Comparison of ENCODE assay signal across 8 mouse cellular contexts in genomic region chr8:105965905-105966341, GRCm38 (mm10). TPM values are rescaled to one million over a fixed set of nuclear protein-coding genes. Genes with fewer than 3 reads are reported as not detected.
A peak's percentile ranks its signal among the peaks of the same experiment; 100 is the strongest.
DNase-seq lines count a peak whose midpoint lies in the region; ATAC-seq and TF ChIP-seq lines count a peak whose summit lies in the region.

TSS of gene Slc12a4 (minus strand) at chr8:105966097.

- H3K27ac ChIP-seq in MEL (ENCODE audit: control insufficient read depth, low read depth, low read length) = peak within 1 kb of the TSS; percentile 96
- H3K27ac ChIP-seq in gastrocnemius, adult 2 months = peak within 1 kb of the TSS; percentile 93
- H3K27ac ChIP-seq in hindbrain, embryonic 15.5 days (replicated peaks) = peak within 1 kb of the TSS; percentile 50

- WGBS in hindbrain, embryonic 15.5 days = under 1% methylated on average over 44 of the region's 47 CpGs

- H3K4me3 ChIP-seq in MEL (ENCODE audit: control insufficient read depth in 1 of 2, insufficient read depth in 1 of 2, low read depth in 2 of 2, low read length in 2 of 2) = peak within 1 kb of the TSS; percentile 90
- peak within 1 kb of the TSS; percentile 84 for H3K4me3 ChIP-seq in gastrocnemius, adult 2 months
- peak within 1 kb of the TSS; percentile 42 for H3K4me3 ChIP-seq in hindbrain, embryonic 15.5 days

- TF ChIP-seq RAD21 in MEL (IDR thresholded peaks at IDR 0.05; ENCODE audit: low read depth, low read length) = no peak

- peak; percentile 70 for ATAC-seq in hindbrain, embryonic 15.5 days (ENCODE audit: low FRiP score, low read depth)

- peak within 1 kb of the TSS; percentile 55 for H3K4me2 ChIP-seq in hindbrain, embryonic 15.5 days

- peaks cover 0 to 8% of the 10 kb centered on the region in 2 experiments; a peak in 2 of 4 replicates for H3K36me3 ChIP-seq in MEL (ENCODE audit: control insufficient read depth in 1 of 2, insufficient read depth in 2 of 2, low read length in 2 of 2)
- no peaks in the 10 kb centered on the region for H3K36me3 ChIP-seq in hindbrain, embryonic 15.5 days

- peaks cover 20% of the 10 kb centered on the region for H3K79me2 ChIP-seq in MEL (ENCODE audit: control insufficient read depth, insufficient read depth, low read length, poor library complexity)

- H3K4me1 ChIP-seq in MEL (ENCODE audit: control insufficient read depth in 1 of 2, insufficient read depth in 2 of 2, low read length in 2 of 2) = peaks cover 5 to 29% of the 10 kb centered on the region in 2 experiments; a peak in 3 of 4 replicates
- H3K4me1 ChIP-seq in hindbrain, embryonic 15.5 days (replicated peaks) = peaks cover 8% of the 10 kb centered on the region

- intact Hi-C loops in gastrocnemius, adult 2 months (cut with DNase I) = no loop called here
- intact Hi-C loops in left cerebral cortex, postnatal 36 days (cut with DNase I) = loop anchor here (2.0 kb wide), 1 partner anchor 27 kb away; the partner anchor contains the start of gene Psmb10

- DNase-seq in MEL (ENCODE audit: low read depth, low spot score) = peak; percentile 89
- DNase-seq in brain, embryonic 14.5 days (ENCODE audit: low read depth) = peak; percentile 77
- peak; percentile 90 for DNase-seq in gastrocnemius, adult 2 months
- no peak for DNase-seq in left cerebral cortex, postnatal 36 days (ENCODE audit: low spot score in 2 of 2)
- peak; percentile 86 for DNase-seq in mesoderm, embryonic 11.5 days (ENCODE audit: low read depth, low spot score)
- peak; percentile 59 for DNase-seq in spleen, adult 12 weeks (ENCODE audit: low spot score)
- DNase-seq in cerebellum, adult 11-12 months = no peak

- TF ChIP-seq POLR2A in MEL (IDR thresholded peaks at IDR 0.05; ENCODE audit: control insufficient read depth in 1 of 2, insufficient read depth in 1 of 2, low read depth in 1 of 2, low read length in 2 of 2, poor library complexity in 1 of 2) = peak; percentile 83 to 93
- peak; percentile 73 for TF ChIP-seq POLR2A in brain, embryonic 14.5 days (IDR thresholded peaks at IDR 0.05; ENCODE audit: borderline replicate concordance, extremely low read depth, insufficient read depth, insufficient read length, poor library complexity, severe bottlenecking)

- no peaks in the 10 kb centered on the region for H3K27me3 ChIP-seq in MEL (ENCODE audit: control insufficient read depth in 1 of 2, insufficient read depth in 2 of 2, low read length in 2 of 2)
- H3K27me3 ChIP-seq in hindbrain, embryonic 15.5 days = peaks cover 27% of the 10 kb centered on the region

- no peak for TF ChIP-seq EP300 in MEL (IDR thresholded peaks at IDR 0.05; ENCODE audit: low read depth in 1 of 2, low read length in 2 of 2)

- H3K9ac ChIP-seq in MEL (ENCODE audit: control insufficient read depth, low read depth, low read length, poor library complexity, severe bottlenecking) = peak within 1 kb of the TSS; percentile 93
- peak within 1 kb of the TSS; percentile 12; the same call in 1 of the 2 replicates for H3K9ac ChIP-seq in hindbrain, embryonic 15.5 days

- H3K9me3 ChIP-seq in MEL (replicated peaks; ENCODE audit: insufficient read depth, low read length) = no peaks in the 10 kb centered on the region
- no peaks in the 10 kb centered on the region for H3K9me3 ChIP-seq in hindbrain, embryonic 15.5 days

- no peak for TF ChIP-seq CTCF in MEL (IDR thresholded peaks at IDR 0.05 in 2 of 3, conservative IDR thresholded peaks at IDR 0.05 in 1 of 3; ENCODE audit: control insufficient read depth in 1 of 3, insufficient read depth in 1 of 3, low read depth in 2 of 3, low read length in 3 of 3, poor library complexity in 1 of 3, severe bottlenecking in 1 of 3)
- no peak for TF ChIP-seq CTCF in brain, embryonic 14.5 days (IDR thresholded peaks at IDR 0.05; ENCODE audit: borderline replicate concordance, extremely low read depth, insufficient read depth, insufficient read length)
- no peak for TF ChIP-seq CTCF in gastrocnemius, adult 2 months (IDR thresholded peaks at IDR 0.05)

TF ChIP-seq in MEL, 35 proteins besides CTCF, POLR2A, EP300 and RAD21:
- TF ChIP-seq MAFK (IDR thresholded peaks at IDR 0.05; ENCODE audit: borderline replicate concordance, low read depth, low read length) (no peak), CHD2 (IDR thresholded peaks at IDR 0.05; ENCODE audit: low read length) (no peak), TAL1 (IDR thresholded peaks at IDR 0.05; ENCODE audit: low read length) (no peak), ETS1 (IDR thresholded peaks at IDR 0.05; ENCODE audit: low read depth, low read length) (peak; percentile 16; the same call in 1 of the 2 replicates), POLR2AphosphoS5 (IDR thresholded peaks at IDR 0.05; ENCODE audit: borderline replicate concordance, low read depth, low read length) (no peak), USF1 (IDR thresholded peaks at IDR 0.05; ENCODE audit: low read depth, low read length) (0 out of 2 replicates have a peak, but pooled peaks have one; percentile 4), ZMIZ1 (IDR thresholded peaks at IDR 0.05; ENCODE audit: low read depth, low read length) (peak; percentile 47; the same call in 1 of the 2 replicates), E2F4 (IDR thresholded peaks at IDR 0.05; ENCODE audit: borderline replicate concordance, low read depth, low read length) (no peak), ELF1 (IDR thresholded peaks at IDR 0.05; ENCODE audit: low read depth, low read length) (peak; percentile 65), HCFC1 (IDR thresholded peaks at IDR 0.05; ENCODE audit: low read depth, low read length) (peak; percentile 48; the same call in 1 of the 2 replicates), NELFE (IDR thresholded peaks at IDR 0.05; ENCODE audit: low read depth, low read length) (peak; percentile 81; the same call in 1 of the 2 replicates), MAZ (IDR thresholded peaks at IDR 0.05; ENCODE audit: low read depth, low read length) (peak; percentile 82; the same call in 1 of the 2 replicates), RCOR1 (IDR thresholded peaks at IDR 0.05; ENCODE audit: low read depth, low read length) (0 out of 2 replicates have a peak, but pooled peaks have one; percentile 7), UBTF (IDR thresholded peaks at IDR 0.05; ENCODE audit: borderline replicate concordance, insufficient read depth, low read depth, low read length) (no peak), POLR2AphosphoS2 (IDR thresholded peaks at IDR 0.05; ENCODE audit: low read length) (no peak), KAT2A (conservative IDR thresholded peaks at IDR 0.05; ENCODE audit: low read depth, low read length) (no peak), USF2 (IDR thresholded peaks at IDR 0.05; ENCODE audit: borderline replicate concordance in 1 of 2, insufficient read depth in 1 of 2, low read depth in 1 of 2, low read length in 2 of 2) (no peak), ZKSCAN1 (IDR thresholded peaks at IDR 0.05; ENCODE audit: low read depth, low read length) (no peak), MYB (IDR thresholded peaks at IDR 0.05; ENCODE audit: low read depth, low read length) (no peak), ZNF384 (IDR thresholded peaks at IDR 0.05; ENCODE audit: low read depth, low read length) (0 out of 2 replicates have a peak, but pooled peaks have one; percentile 10), TBP (IDR thresholded peaks at IDR 0.05; ENCODE audit: low read depth, low read length) (no peak), MAX (IDR thresholded peaks at IDR 0.05; ENCODE audit: low read length) (no peak), MXI1 (IDR thresholded peaks at IDR 0.05; ENCODE audit: low read depth, low read length) (no peak), MEF2A (IDR thresholded peaks at IDR 0.05; ENCODE audit: extremely low read depth, insufficient replicate concordance, low read depth, low read length, poor library complexity, severe bottlenecking) (no peak), GABPA (IDR thresholded peaks at IDR 0.05; ENCODE audit: low read depth, low read length) (no peak), SIN3A (IDR thresholded peaks at IDR 0.05; ENCODE audit: low read length) (no peak; the same call in 1 of the 2 replicates), NRF1 (IDR thresholded peaks at IDR 0.05; ENCODE audit: insufficient read depth, low read depth, low read length, poor library complexity, severe bottlenecking) (no peak), BHLHE40 (IDR thresholded peaks at IDR 0.05; ENCODE audit: borderline replicate concordance, low read depth, low read length) (no peak), TCF12 (IDR thresholded peaks at IDR 0.05; ENCODE audit: low read depth, low read length) (peak; percentile 27), SMC3 (IDR thresholded peaks at IDR 0.05; ENCODE audit: low read depth, low read length) (no peak), MYC (IDR thresholded peaks at IDR 0.05; ENCODE audit: low read depth, low read length) (no peak), GATA1 (IDR thresholded peaks at IDR 0.05; ENCODE audit: low read depth, low read length) (no peak), ZC3H11A (IDR thresholded peaks at IDR 0.05; ENCODE audit: low read depth, low read length) (no peak), CHD1 (IDR thresholded peaks at IDR 0.05; ENCODE audit: low read depth, low read length) (no peak), JUND (IDR thresholded peaks at IDR 0.05; ENCODE audit: low read depth, low read length) (no peak)
TF ChIP-seq in MEL: peak in this region for 10.

RNA-seq across cellular contexts. Expression of gene Slc12a4, which starts in this region (rescaled TPM):
- 22.2 and 25.6 TPM in 2 replicates for total RNA-seq in MEL (2012; rRNA removed)
- 10 to 100 TPM in 1 of 2 experiments, not detected in 1; 32.3 TPM for polyA plus RNA-seq in MEL (2012; ENCODE audit: insufficient read depth in 1 of 2, insufficient read length in 2 of 2, low read depth in 1 of 2, low replicate concordance in 2 of 2, missing spikeins in 1 of 2)
- 15.2 and 17.0 TPM in 2 replicates for polyA plus RNA-seq in brain, embryonic 14.5 days (2012; rRNA removed)
- 10 to 100 TPM in 1 of 2 experiments, 1 to 10 TPM in 1; 9.1 to 14.3 TPM for total RNA-seq in gastrocnemius, adult 2 months (2021)
- polyA plus RNA-seq in hindbrain, embryonic 15.5 days (2015; fragmentation: Nextera tagmentation; extraction: Ambion mirVana) = 11.9 and 12.9 TPM in 2 replicates
- 10 to 100 TPM; 18.6 to 20.0 TPM for total RNA-seq in left cerebral cortex, postnatal 36 days (2021)

Comparison
In these comparisons a context has a peak if more than half of its experiments do, and no peak if none do; other contexts are left out.
1. DNase-seq: peak in MEL (single experiment), brain, embryonic 14.5 days (single experiment), gastrocnemius, adult 2 months (single experiment), mesoderm, embryonic 11.5 days (single experiment) and spleen, adult 12 weeks (single experiment); none in left cerebral cortex, postnatal 36 days (0 of 2) and cerebellum, adult 11-12 months (single experiment).
2. Peak in every context shown above with its lines, with median percentiles within 50 percentile points of each other: H3K27ac ChIP-seq and H3K4me3 ChIP-seq.